Comparison of ENCODE assay signal across 7 mouse cellular contexts in genomic region chr2:167565682-167566081, GRCm38 (mm10). TPM values are rescaled to one million over a fixed set of nuclear protein-coding genes. Genes with fewer than 3 reads are reported as not detected.
DNase-seq lines count a peak whose midpoint lies in the region; ATAC-seq and TF ChIP-seq lines count a peak whose summit lies in the region.

No protein-coding gene starts in this region.

- no peaks in the 10 kb centered on the region for H3K9me3 ChIP-seq in hindbrain, embryonic 12.5 days (replicated peaks)
- H3K9me3 ChIP-seq in limb, embryonic 15.5 days: no peaks in the 10 kb centered on the region
- H3K9me3 ChIP-seq in neural tube, embryonic 13.5 days: no peaks in the 10 kb centered on the region

- 0 out of 2 replicates have a peak overlapping the region, but pooled peaks have one; percentile 5 for H3K9ac ChIP-seq in hindbrain, embryonic 12.5 days
- H3K9ac ChIP-seq in limb, embryonic 15.5 days: no peak overlapping the region
- H3K9ac ChIP-seq in neural tube, embryonic 13.5 days: peak overlapping the region; percentile 46; the same call in 1 of the 2 replicates

- peaks cover 19% of the 10 kb centered on the region for H3K4me1 ChIP-seq in embryonic fibroblast, embryonic 13.5 days (ENCODE audit: control insufficient read depth, insufficient read depth, low read length)
- peaks cover 45% of the 10 kb centered on the region for H3K4me1 ChIP-seq in hindbrain, embryonic 12.5 days
- peaks cover 72% of the 10 kb centered on the region for H3K4me1 ChIP-seq in limb, embryonic 15.5 days
- H3K4me1 ChIP-seq in neural tube, embryonic 13.5 days (replicated peaks): peaks cover 33% of the 10 kb centered on the region

- no peak for ATAC-seq in hindbrain, embryonic 12.5 days (ENCODE audit: low FRiP score)
- ATAC-seq in limb, embryonic 15.5 days (ENCODE audit: insufficient number of reproducible peaks, low FRiP score, low TSS enrichment, low read depth): peak; percentile 41
- 0 out of 2 replicates have a peak, but pooled peaks have one; percentile 25 for ATAC-seq in neural tube, embryonic 13.5 days (ENCODE audit: low read depth)
- ATAC-seq in monocyte, adult 5-6 weeks (replicated peaks; ENCODE audit: insufficient number of reproducible peaks, low FRiP score, low TSS enrichment, poor library complexity, severe bottlenecking): no peak

- peak overlapping the region; percentile 97 for H3K27ac ChIP-seq in embryonic fibroblast, embryonic 13.5 days (ENCODE audit: insufficient read depth, low read length)
- peak overlapping the region; percentile 71 for H3K27ac ChIP-seq in hindbrain, embryonic 12.5 days
- peak overlapping the region; percentile 93 for H3K27ac ChIP-seq in limb, embryonic 15.5 days
- peak overlapping the region; percentile 46; the same call in 1 of the 2 replicates for H3K27ac ChIP-seq in neural tube, embryonic 13.5 days (replicated peaks)

- no peak for TF ChIP-seq POLR2A in brain, embryonic 14.5 days (IDR thresholded peaks at IDR 0.05; ENCODE audit: borderline replicate concordance, extremely low read depth, insufficient read depth, insufficient read length, poor library complexity, severe bottlenecking)
- TF ChIP-seq POLR2A in embryonic fibroblast, embryonic 13.5 days (IDR thresholded peaks at IDR 0.05; ENCODE audit: low read depth, low read length): peak; percentile 44; the same call in 1 of the 2 replicates

- no peak overlapping the region for H3K4me3 ChIP-seq in embryonic fibroblast, embryonic 13.5 days (ENCODE audit: insufficient read depth, low read length)
- H3K4me3 ChIP-seq in hindbrain, embryonic 12.5 days: no peak overlapping the region
- H3K4me3 ChIP-seq in limb, embryonic 15.5 days: peak overlapping the region; percentile 9
- no peak overlapping the region for H3K4me3 ChIP-seq in neural tube, embryonic 13.5 days

- peak overlapping the region; percentile 33; the same call in 1 of the 2 replicates for H3K4me2 ChIP-seq in hindbrain, embryonic 12.5 days (replicated peaks)
- peak overlapping the region; percentile 38 for H3K4me2 ChIP-seq in limb, embryonic 15.5 days
- peak overlapping the region; percentile 37 for H3K4me2 ChIP-seq in neural tube, embryonic 13.5 days

- no peak for TF ChIP-seq CTCF in brain, embryonic 14.5 days (IDR thresholded peaks at IDR 0.05; ENCODE audit: borderline replicate concordance, extremely low read depth, insufficient read depth, insufficient read length)
- no peak for TF ChIP-seq CTCF in embryonic fibroblast, embryonic 13.5 days (IDR thresholded peaks at IDR 0.05; ENCODE audit: borderline replicate concordance, insufficient read depth, low read length)

- WGBS in hindbrain, embryonic 12.5 days: 23% methylated on average over 18 of the region's 19 CpGs
- 2% methylated on average over 19 of the region's 19 CpGs for WGBS in limb, embryonic 15.5 days
- 19% methylated on average over 19 of the region's 19 CpGs for WGBS in neural tube, embryonic 13.5 days

- DNase-seq in brain, embryonic 14.5 days (ENCODE audit: low read depth): peak; percentile 51
- DNase-seq in right cerebral cortex, postnatal 25 days: no peak

- H3K27me3 ChIP-seq in hindbrain, embryonic 12.5 days: peaks cover 4% of the 10 kb centered on the region; the same call in 1 of the 2 replicates
- no peaks in the 10 kb centered on the region for H3K27me3 ChIP-seq in limb, embryonic 15.5 days
- H3K27me3 ChIP-seq in neural tube, embryonic 13.5 days: 0 out of 2 replicates have a peak, but pooled peaks cover under 1% of the 10 kb centered on the region

- no peaks in the 10 kb centered on the region for H3K36me3 ChIP-seq in hindbrain, embryonic 12.5 days
- H3K36me3 ChIP-seq in limb, embryonic 15.5 days: no peaks in the 10 kb centered on the region
- H3K36me3 ChIP-seq in neural tube, embryonic 13.5 days: no peaks in the 10 kb centered on the region

RNA-seq across cellular contexts. Expression of gene Snai1, which starts 27.7 kb away (rescaled TPM):
- 7.8 and 12.0 TPM in 2 replicates for polyA plus RNA-seq in brain, embryonic 14.5 days (2012; rRNA removed)
- 73.0 and 82.3 TPM in 2 replicates for polyA plus RNA-seq in embryonic fibroblast, embryonic 13.5 days (2011; ENCODE audit: insufficient read length, low read depth, missing spikeins)
- 30.1 and 39.0 TPM in 2 replicates for polyA plus RNA-seq in hindbrain, embryonic 12.5 days (2016; fragmentation: Nextera tagmentation; extraction: Ambion mirVana)
- polyA plus RNA-seq in limb, embryonic 15.5 days (2015; fragmentation: Nextera tagmentation; extraction: Ambion mirVana): 52.6 and 61.2 TPM in 2 replicates
- polyA plus RNA-seq in neural tube, embryonic 13.5 days (2015; fragmentation: Nextera tagmentation; extraction: Ambion mirVana): 9.8 and 13.0 TPM in 2 replicates
- not detected in 3 replicates for total RNA-seq in monocyte, adult 5-6 weeks (2017)

Comparison
In these comparisons a context has a peak if more than half of its experiments do, and no peak if none do; other contexts are left out.
1. H3K27ac ChIP-seq: peak in every context shown above with its lines; median percentile 97 in embryonic fibroblast, embryonic 13.5 days; 93 in limb, embryonic 15.5 days; 71 in hindbrain, embryonic 12.5 days; 46 in neural tube, embryonic 13.5 days.
2. ATAC-seq: peak in limb, embryonic 15.5 days (single experiment) and neural tube, embryonic 13.5 days (single experiment); none in hindbrain, embryonic 12.5 days (single experiment) and monocyte, adult 5-6 weeks (single experiment).
3. Peak in every context shown above with its lines, with median percentiles within 50 percentile points of each other: H3K4me2 ChIP-seq.